Mouse (Mus musculus) small intestine, adult 2 months (tissue): ENCODE data around the gene Brf1. TPM values are rescaled to one million over a fixed set of nuclear protein-coding genes. Genes with fewer than 3 reads are reported as not detected.

ENCODE experiments used
- H3K27ac ChIP-seq: fragments of 200-500 bp; 2 replicates; pipeline ENCODE4 v1.5.1; 2012; ENCODE audit warnings: low read depth, low read length, control low read depth, inconsistent platforms; ENCODE audit not compliant: insufficient read depth
- H3K27me3 ChIP-seq: fragments of 200-500 bp; 2 replicates; pipeline ENCODE4 v1.6.1; 2012; ENCODE audit warnings: mild to moderate bottlenecking, moderate library complexity, low read length, inconsistent platforms; ENCODE audit not compliant: control insufficient read depth, insufficient read depth
- H3K36me3 ChIP-seq: fragments of 200-500 bp; 2 replicates; pipeline ENCODE4 v1.6.1; 2012; ENCODE audit warnings: mild to moderate bottlenecking, low read length, control low read depth, inconsistent platforms; ENCODE audit not compliant: control insufficient read depth, insufficient read depth
- H3K4me1 ChIP-seq: fragments of 200-500 bp; 2 replicates; pipeline ENCODE4 v1.6.1; 2012; ENCODE audit warnings: low read length, inconsistent platforms, mixed read lengths; ENCODE audit not compliant: control insufficient read depth, insufficient read depth, insufficient read length
- H3K4me3 ChIP-seq: fragments of 200-500 bp; 2 replicates; pipeline ENCODE4 v1.5.1; 2012; ENCODE audit warnings: low read depth, mild to moderate bottlenecking, control low read depth, inconsistent platforms, low read length, moderate library complexity
- CTCF ChIP-seq: fragments of 200-500 bp; IDR thresholded peaks from 2 replicates; pipeline ENCODE4 v1.5.1; 2012; ENCODE audit warnings: low read depth, mild to moderate bottlenecking, control low read depth, inconsistent platforms, low read length, moderate library complexity, mixed read lengths; ENCODE audit not compliant: insufficient replicate concordance, insufficient read length; ENCODE audit errors: extremely low read depth
- POLR2A ChIP-seq: fragments of 200-500 bp; IDR thresholded peaks from 2 replicates; pipeline ENCODE4 v1.6.1; 2012; ENCODE audit warnings: low read depth, mild to moderate bottlenecking, control low read depth, inconsistent platforms, low read length, moderate library complexity
- WGBS: fragments of 180-500 bp; shearing (Covaris S2); methylation state at CpG from one replicate; pipeline ENCODE4 v1.1.7; 2018; 5-methylcytosine and 5-hydroxymethylcytosine counted together
- polyA plus RNA-seq: library from polyadenylated mRNA; depleted of rRNA; stranded (reverse); fragments of >200 nt; gene quantifications from 2 replicates; pipeline ENCODE4 v1.2.3, GENCODE M21; 2012

Gene Brf1
- polyA plus RNA-seq, 1 experiment, result 95.6 TPM

GRCm38 (mm10) chr12:113018763-113019162 is 18.3 kb upstream of the Brf1 start:
- no peak overlapping the region for H3K4me3 ChIP-seq
- no peak overlapping the region for H3K27ac ChIP-seq
- TF ChIP-seq CTCF, result no peak
- 85% methylated on average over 4 of the region's 4 CpGs for WGBS
- H3K36me3 ChIP-seq, result peaks cover 4% of the 10 kb centered on the region
- H3K4me1 ChIP-seq, result peaks cover 26% of the 10 kb centered on the region
- H3K27me3 ChIP-seq, result no peaks in the 10 kb centered on the region

GRCm38 (mm10) chr12:113017429-113017984 is 17.0 kb upstream of the Brf1 start:
- no peaks in the 10 kb centered on the region for H3K27me3 ChIP-seq
- peaks cover 4% of the 10 kb centered on the region for H3K36me3 ChIP-seq
- peaks cover 28% of the 10 kb centered on the region for H3K4me1 ChIP-seq
- no peak overlapping the region for H3K27ac ChIP-seq
- no peak overlapping the region for H3K4me3 ChIP-seq
- TF ChIP-seq CTCF (no peak), POLR2A (no peak)
- 42% methylated on average over 9 of the region's 9 CpGs for WGBS

GRCm38 (mm10) chr12:113016976-113017375 is 16.5 kb upstream of the Brf1 start:
- TF ChIP-seq POLR2A (no peak), CTCF (no peak)
- no peak overlapping the region for H3K27ac ChIP-seq
- 72% methylated on average over 8 of the region's 8 CpGs for WGBS
- H3K36me3 ChIP-seq, result peaks cover 4% of the 10 kb centered on the region
- H3K4me1 ChIP-seq, result peaks cover 28% of the 10 kb centered on the region
- H3K27me3 ChIP-seq, result no peaks in the 10 kb centered on the region
- H3K4me3 ChIP-seq, result no peak overlapping the region

GRCm38 (mm10) chr12:113015956-113016355 is 15.5 kb upstream of the Brf1 start:
- Histone ChIP-seq H3K27ac (no peak overlapping the region), H3K36me3 (peaks cover 3% of the 10 kb centered on the region), H3K4me1 (peaks cover 28% of the 10 kb centered on the region), H3K27me3 (no peaks in the 10 kb centered on the region), H3K4me3 (no peak overlapping the region)
- TF ChIP-seq CTCF, result no peak
- TF ChIP-seq POLR2A, result no peak
- 64% methylated on average over 4 of the region's 4 CpGs for WGBS

- WGBS, result 3% methylated on average over 64 of the region's 64 CpGs
- Histone ChIP-seq H3K4me1 (peaks cover 28% of the 10 kb centered on the region), H3K27ac (peak overlapping the region; percentile 42), H3K36me3 (no peaks in the 10 kb centered on the region), H3K4me3 (peak overlapping the region; percentile 72), H3K27me3 (no peaks in the 10 kb centered on the region)
- TF ChIP-seq POLR2A, result no peak; the same call in 1 of the 2 replicates
Observed at GRCm38 (mm10) chr12:113014561-113015556, 14.4 kb upstream of the Brf1 start.

GRCm38 (mm10) chr12:113013604-113014558 is 13.4 kb upstream of the Brf1 start, which contains the start of gene Pacs2:
Gene Pacs2, plus strand, starts transcription at chr12:113014508.
- Histone ChIP-seq H3K4me1 (peaks cover 28% of the 10 kb centered on the region), H3K4me3 (peak within 1 kb of the TSS; percentile 73), H3K27me3 (no peaks in the 10 kb centered on the region), H3K36me3 (no peaks in the 10 kb centered on the region), H3K27ac (peak within 1 kb of the TSS; percentile 56)
- 5% methylated on average over 72 of the region's 85 CpGs for WGBS
- peak; percentile 71 for TF ChIP-seq POLR2A
- no peak for TF ChIP-seq CTCF
